Mouse (Mus musculus) T-helper 17 cell (primary cell): ENCODE measurements around the gene Strap.

Source experiments
- in situ Hi-C, 2 experiments: fragments of 300-600 bp; cut with MboI, MseI; formaldehyde crosslinking; loops; 1 replicate in 1 of 2; 2 replicates in 1 of 2; pipeline ENCODE4 v1.15.1; 2025; ENCODE audit warnings: high pct_unique_total_duplicates in 2 of 2

The Strap gene

GRCm38 (mm10) chr6:137772918-137773636, 38.2 kb downstream of the Strap start:
- in situ Hi-C loops: loop anchor here in 1 of 2 experiments (10.0 kb wide), 1 partner anchor 372 kb away; the partner anchor contains the start of gene Mgst1

DNA sequence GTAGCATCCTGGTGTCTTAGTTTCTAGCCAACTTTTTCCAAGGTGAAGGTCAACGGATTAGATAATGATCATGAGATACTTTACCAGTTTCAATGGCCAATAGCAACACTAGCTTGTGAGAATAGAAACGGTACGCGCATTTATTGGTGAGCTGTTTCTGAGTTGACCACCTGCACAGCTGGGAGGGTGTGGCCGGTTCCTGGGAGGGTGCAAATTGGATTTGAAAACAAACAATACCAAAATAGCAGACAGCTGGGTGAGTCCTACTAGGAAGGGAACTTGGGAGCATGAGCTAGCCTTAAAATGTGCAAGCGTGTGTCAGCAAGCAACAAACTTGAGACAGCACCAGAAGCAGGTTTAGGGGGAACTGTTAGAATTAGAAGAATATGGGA, 38.8 kb downstream of the Strap start:
- in situ Hi-C loops: loop anchor here in 1 of 2 experiments (10.0 kb wide), 1 partner anchor 371 kb away; the partner anchor contains the start of gene Mgst1

DNA sequence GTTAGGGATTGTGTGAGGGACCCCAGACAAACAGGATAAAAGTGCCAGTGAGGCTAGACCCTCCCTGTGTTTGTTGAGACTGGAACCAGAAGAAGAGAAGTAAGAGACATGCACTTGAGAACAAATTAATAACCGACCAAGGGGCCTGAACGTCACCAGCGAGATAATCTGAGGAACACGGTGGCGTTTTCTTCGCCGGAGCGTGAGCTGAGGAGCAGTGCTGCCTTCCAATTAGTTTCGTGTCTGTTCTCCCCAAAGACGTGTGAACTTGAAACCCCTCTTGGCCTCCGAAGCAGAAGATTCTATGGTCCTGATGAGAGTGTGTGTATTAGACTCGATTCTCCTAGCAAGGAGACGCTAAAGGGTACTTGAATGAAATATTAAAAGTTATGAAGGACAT, 39.3 kb downstream of the Strap start:
- in situ Hi-C loops: loop anchor here in 1 of 2 experiments (10.0 kb wide), 1 partner anchor 371 kb away; the partner anchor contains the start of gene Mgst1

- in situ Hi-C loops: loop anchor here in 1 of 2 experiments (10.0 kb wide), 1 partner anchor 370 kb away; the partner anchor contains the start of gene Mgst1
These were observed 40.3 kb downstream of the Strap start for GRCm38 (mm10) chr6:137775159-137775558.

DNA sequence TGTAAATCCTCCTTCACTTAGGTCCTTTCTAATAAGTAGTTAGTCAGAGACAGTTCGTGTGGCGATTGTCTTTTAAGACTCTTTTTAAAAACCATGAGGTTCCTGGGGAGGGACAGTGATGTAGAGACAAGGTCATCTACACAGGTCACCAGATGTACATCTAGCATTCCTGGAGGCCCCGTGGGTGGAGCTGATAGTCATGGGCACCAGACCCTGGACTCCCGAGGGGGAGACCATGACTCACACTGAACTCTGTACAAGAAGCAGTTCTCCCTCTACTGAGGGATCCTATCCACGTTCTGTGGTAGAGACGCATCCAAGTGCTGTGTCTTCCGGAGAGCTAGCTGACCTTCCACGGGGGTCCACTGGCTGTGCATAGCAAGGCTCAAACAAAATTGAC, 42.1 kb downstream of the Strap start:
- in situ Hi-C loops: loop anchor here in 1 of 2 experiments (10.0 kb wide), 1 partner anchor 368 kb away; the partner anchor contains the start of gene Mgst1

GRCm38 (mm10) chr6:137783899-137784637, 49.2 kb downstream of the Strap start:
- in situ Hi-C loops: no loop called here

GRCm38 (mm10) chr6:137788976-137789590, 54.2 kb downstream of the Strap start:
- in situ Hi-C loops: no loop called here

GRCm38 (mm10) chr6:137789658-137790057, 54.8 kb downstream of the Strap start:
- in situ Hi-C loops: no loop called here

DNA sequence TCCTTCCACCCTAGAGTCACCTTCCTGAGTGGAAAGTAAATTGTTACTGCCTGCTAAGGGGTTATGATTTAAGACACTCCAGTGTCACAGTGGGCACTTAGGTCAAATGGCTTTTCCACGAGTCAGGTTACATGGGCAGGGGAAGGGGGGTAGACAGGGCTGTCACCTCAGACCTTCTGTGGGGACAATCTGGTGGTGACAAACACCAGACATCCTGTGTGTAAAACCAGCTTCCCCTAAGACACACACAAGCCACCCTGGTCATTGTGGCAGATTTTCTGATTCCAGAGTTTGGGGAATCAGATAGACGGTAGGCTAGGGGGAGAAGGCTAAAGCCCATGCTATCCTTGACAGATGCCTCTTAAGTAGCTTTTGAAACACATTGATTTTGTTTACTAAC, 60.6 kb downstream of the Strap start:
- in situ Hi-C loops: no loop called here

- in situ Hi-C loops: no loop called here
These were observed 62.0 kb downstream of the Strap start for GRCm38 (mm10) chr6:137796596-137797567.

GRCm38 (mm10) chr6:137799253-137799652, 64.4 kb downstream of the Strap start:
- in situ Hi-C loops: no loop called here
